Mouse (Mus musculus): Measurements from ENCODE around the gene Gli3. TPM values are rescaled to one million over a fixed set of nuclear protein-coding genes. Genes with fewer than 3 reads are reported as not detected.

The Gli3 gene
- polyA plus RNA-seq, 1 experiment, result 24.7 TPM

- no peak overlapping the region for H3K9ac ChIP-seq (ENCODE audit: low read depth, poor library complexity, severe bottlenecking)
- no peaks in the 10 kb centered on the region for H3K36me3 ChIP-seq (ENCODE audit: control insufficient read depth, insufficient read depth, low read length, poor library complexity, severe bottlenecking)
- no peaks in the 10 kb centered on the region for H3K27me3 ChIP-seq (ENCODE audit: control insufficient read depth, insufficient read depth, low read length, poor library complexity, severe bottlenecking)
- no peaks in the 10 kb centered on the region for H3K4me1 ChIP-seq (ENCODE audit: control insufficient read depth, insufficient read depth, low read length)
- H3K27ac ChIP-seq (ENCODE audit: insufficient read depth, low read length), result no peak overlapping the region
- TF ChIP-seq EP300 (IDR thresholded peaks at IDR 0.05; ENCODE audit: insufficient read depth, low read depth, low read length), result no peak
- no peak for TF ChIP-seq POLR2A (IDR thresholded peaks at IDR 0.05; ENCODE audit: insufficient read depth, low read length)
- no peak for TF ChIP-seq CTCF (IDR thresholded peaks at IDR 0.05; ENCODE audit: low read depth, low read length)
- no peaks in the 10 kb centered on the region for H3K9me3 ChIP-seq (replicated peaks; ENCODE audit: control insufficient read depth, insufficient read depth, low read length, poor library complexity, severe bottlenecking)
- no peak overlapping the region for H3K4me3 ChIP-seq (ENCODE audit: low read depth, low read length)
Measured at GRCm38 (mm10) chr13:15510925-15511324, 47.9 kb downstream of the Gli3 start.

DNA sequence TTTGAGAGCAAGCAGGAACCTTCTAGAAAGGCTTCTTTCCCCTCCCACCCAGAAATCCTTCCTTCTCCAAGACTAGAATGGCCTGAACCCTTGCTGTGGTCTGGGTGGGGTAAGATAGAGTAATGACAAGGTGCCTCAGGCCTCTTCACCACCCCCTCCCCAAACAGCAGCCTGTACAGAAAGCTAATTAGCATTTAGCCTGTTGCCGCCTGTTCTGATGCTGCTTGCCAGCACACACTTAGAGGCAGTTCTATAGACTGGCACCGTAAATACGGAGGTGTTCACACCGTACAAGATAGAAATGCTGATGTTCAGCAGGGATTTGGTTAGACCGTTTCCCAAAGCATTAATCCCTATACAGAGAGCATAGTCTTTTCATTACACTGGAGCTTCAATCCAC, 50.1 kb downstream of the Gli3 start:
- no peaks in the 10 kb centered on the region for H3K27me3 ChIP-seq (ENCODE audit: control insufficient read depth, insufficient read depth, low read length, poor library complexity, severe bottlenecking)
- H3K36me3 ChIP-seq (ENCODE audit: control insufficient read depth, insufficient read depth, low read length, poor library complexity, severe bottlenecking), result no peaks in the 10 kb centered on the region
- no peak overlapping the region for H3K4me3 ChIP-seq (ENCODE audit: low read depth, low read length)
- H3K4me1 ChIP-seq (ENCODE audit: control insufficient read depth, insufficient read depth, low read length), result no peaks in the 10 kb centered on the region
- no peak overlapping the region for H3K9ac ChIP-seq (ENCODE audit: low read depth, poor library complexity, severe bottlenecking)
- no peak for TF ChIP-seq CTCF (IDR thresholded peaks at IDR 0.05; ENCODE audit: low read depth, low read length)
- TF ChIP-seq EP300 (IDR thresholded peaks at IDR 0.05; ENCODE audit: insufficient read depth, low read depth, low read length), result no peak
- no peak for TF ChIP-seq POLR2A (IDR thresholded peaks at IDR 0.05; ENCODE audit: insufficient read depth, low read length)
- no peaks in the 10 kb centered on the region for H3K9me3 ChIP-seq (replicated peaks; ENCODE audit: control insufficient read depth, insufficient read depth, low read length, poor library complexity, severe bottlenecking)
- no peak overlapping the region for H3K27ac ChIP-seq (ENCODE audit: insufficient read depth, low read length)

GRCm38 (mm10) chr13:15514082-15514481, 51.0 kb downstream of the Gli3 start:
- Histone ChIP-seq H3K4me1 (ENCODE audit: control insufficient read depth, insufficient read depth, low read length) (no peaks in the 10 kb centered on the region), H3K9me3 (replicated peaks; ENCODE audit: control insufficient read depth, insufficient read depth, low read length, poor library complexity, severe bottlenecking) (no peaks in the 10 kb centered on the region), H3K4me3 (ENCODE audit: low read depth, low read length) (no peak overlapping the region), H3K9ac (ENCODE audit: low read depth, poor library complexity, severe bottlenecking) (no peak overlapping the region), H3K27ac (ENCODE audit: insufficient read depth, low read length) (no peak overlapping the region), H3K36me3 (ENCODE audit: control insufficient read depth, insufficient read depth, low read length, poor library complexity, severe bottlenecking) (no peaks in the 10 kb centered on the region), H3K27me3 (ENCODE audit: control insufficient read depth, insufficient read depth, low read length, poor library complexity, severe bottlenecking) (no peaks in the 10 kb centered on the region)
- TF ChIP-seq CTCF (IDR thresholded peaks at IDR 0.05; ENCODE audit: low read depth, low read length) (no peak), EP300 (IDR thresholded peaks at IDR 0.05; ENCODE audit: insufficient read depth, low read depth, low read length) (no peak), POLR2A (IDR thresholded peaks at IDR 0.05; ENCODE audit: insufficient read depth, low read length) (no peak)

- no peak for TF ChIP-seq EP300 (IDR thresholded peaks at IDR 0.05; ENCODE audit: insufficient read depth, low read depth, low read length)
- TF ChIP-seq CTCF (IDR thresholded peaks at IDR 0.05; ENCODE audit: low read depth, low read length), result no peak
- no peak for TF ChIP-seq POLR2A (IDR thresholded peaks at IDR 0.05; ENCODE audit: insufficient read depth, low read length)
- Histone ChIP-seq H3K9me3 (replicated peaks; ENCODE audit: control insufficient read depth, insufficient read depth, low read length, poor library complexity, severe bottlenecking) (no peaks in the 10 kb centered on the region), H3K27ac (ENCODE audit: insufficient read depth, low read length) (no peak overlapping the region), H3K36me3 (ENCODE audit: control insufficient read depth, insufficient read depth, low read length, poor library complexity, severe bottlenecking) (no peaks in the 10 kb centered on the region), H3K27me3 (ENCODE audit: control insufficient read depth, insufficient read depth, low read length, poor library complexity, severe bottlenecking) (no peaks in the 10 kb centered on the region), H3K4me3 (ENCODE audit: low read depth, low read length) (no peak overlapping the region), H3K9ac (ENCODE audit: low read depth, poor library complexity, severe bottlenecking) (no peak overlapping the region), H3K4me1 (ENCODE audit: control insufficient read depth, insufficient read depth, low read length) (no peaks in the 10 kb centered on the region)
Measured at GRCm38 (mm10) chr13:15517048-15517760, 54.2 kb downstream of the Gli3 start.

DNA sequence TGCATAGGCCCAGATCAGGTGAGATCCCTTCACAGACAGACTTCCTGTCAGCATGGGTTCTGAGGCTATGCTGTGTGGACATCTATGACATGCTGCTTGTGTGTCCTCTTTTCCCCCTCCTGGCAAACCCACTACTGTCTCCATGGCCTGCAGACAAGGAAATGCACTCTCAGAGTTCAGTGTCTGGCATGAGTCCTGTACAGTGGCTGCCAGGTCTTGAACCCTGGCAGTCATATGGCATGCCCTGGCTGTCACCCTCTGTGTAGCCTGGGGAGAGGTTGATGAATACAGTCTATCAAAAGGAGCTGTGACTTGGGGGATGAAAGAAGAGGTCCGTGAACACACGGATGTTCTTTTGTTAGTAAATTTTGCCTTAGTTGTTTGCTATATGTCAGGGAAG, 57.3 kb downstream of the Gli3 start:
- no peaks in the 10 kb centered on the region for H3K4me1 ChIP-seq (ENCODE audit: control insufficient read depth, insufficient read depth, low read length)
- no peak overlapping the region for H3K4me3 ChIP-seq (ENCODE audit: low read depth, low read length)
- H3K9me3 ChIP-seq (replicated peaks; ENCODE audit: control insufficient read depth, insufficient read depth, low read length, poor library complexity, severe bottlenecking), result no peaks in the 10 kb centered on the region
- H3K36me3 ChIP-seq (ENCODE audit: control insufficient read depth, insufficient read depth, low read length, poor library complexity, severe bottlenecking), result no peaks in the 10 kb centered on the region
- H3K27ac ChIP-seq (ENCODE audit: insufficient read depth, low read length), result no peak overlapping the region
- TF ChIP-seq POLR2A (IDR thresholded peaks at IDR 0.05; ENCODE audit: insufficient read depth, low read length), result no peak
- no peak for TF ChIP-seq EP300 (IDR thresholded peaks at IDR 0.05; ENCODE audit: insufficient read depth, low read depth, low read length)
- no peak for TF ChIP-seq CTCF (IDR thresholded peaks at IDR 0.05; ENCODE audit: low read depth, low read length)
- no peak overlapping the region for H3K9ac ChIP-seq (ENCODE audit: low read depth, poor library complexity, severe bottlenecking)
- no peaks in the 10 kb centered on the region for H3K27me3 ChIP-seq (ENCODE audit: control insufficient read depth, insufficient read depth, low read length, poor library complexity, severe bottlenecking)

- H3K4me3 ChIP-seq (ENCODE audit: low read depth, low read length), result no peak overlapping the region
- no peaks in the 10 kb centered on the region for H3K4me1 ChIP-seq (ENCODE audit: control insufficient read depth, insufficient read depth, low read length)
- no peaks in the 10 kb centered on the region for H3K27me3 ChIP-seq (ENCODE audit: control insufficient read depth, insufficient read depth, low read length, poor library complexity, severe bottlenecking)
- no peak for TF ChIP-seq POLR2A (IDR thresholded peaks at IDR 0.05; ENCODE audit: insufficient read depth, low read length)
- TF ChIP-seq CTCF (IDR thresholded peaks at IDR 0.05; ENCODE audit: low read depth, low read length), result no peak
- TF ChIP-seq EP300 (IDR thresholded peaks at IDR 0.05; ENCODE audit: insufficient read depth, low read depth, low read length), result no peak
- no peaks in the 10 kb centered on the region for H3K36me3 ChIP-seq (ENCODE audit: control insufficient read depth, insufficient read depth, low read length, poor library complexity, severe bottlenecking)
- no peak overlapping the region for H3K9ac ChIP-seq (ENCODE audit: low read depth, poor library complexity, severe bottlenecking)
- no peak overlapping the region for H3K27ac ChIP-seq (ENCODE audit: insufficient read depth, low read length)
- no peaks in the 10 kb centered on the region for H3K9me3 ChIP-seq (replicated peaks; ENCODE audit: control insufficient read depth, insufficient read depth, low read length, poor library complexity, severe bottlenecking)
Measured at GRCm38 (mm10) chr13:15522153-15522552, 59.1 kb downstream of the Gli3 start.
